Mouse (Mus musculus): Measurements from ENCODE around the gene Kcnk4.

Gene Kcnk4

GRCm38 (mm10) chr19:6934195-6934977 is at the start of gene Kcnk4:
Gene Kcnk4, minus strand, starts transcription at chr19:6934515.
- 9% methylated on average over 23 of the region's 23 CpGs for WGBS

- 64% methylated on average over 5 of the region's 5 CpGs for WGBS
Measured at GRCm38 (mm10) chr19:6983621-6984020, 49.3 kb upstream of the Kcnk4 start.

GRCm38 (mm10) chr19:6981465-6981864 is 47.1 kb upstream of the Kcnk4 start:
- WGBS = 81% methylated on average over 4 of the region's 4 CpGs

- WGBS = 2% methylated on average over 38 of the region's 38 CpGs
Measured at GRCm38 (mm10) chr19:6980381-6981093, 46.2 kb upstream of the Kcnk4 start, which contains the start of gene Fkbp2. Gene Fkbp2, minus strand, starts transcription at chr19:6980501.

GRCm38 (mm10) chr19:6979486-6980380 is 45.4 kb upstream of the Kcnk4 start:
- WGBS = under 1% methylated on average over 59 of the region's 59 CpGs

GRCm38 (mm10) chr19:6979001-6979479 is 44.7 kb upstream of the Kcnk4 start:
- 8% methylated on average over 11 of the region's 11 CpGs for WGBS

- WGBS = 31% methylated on average over 3 of the region's 3 CpGs
Measured at GRCm38 (mm10) chr19:6978639-6978974, 44.3 kb upstream of the Kcnk4 start.

GRCm38 (mm10) chr19:6977759-6978638 is 43.7 kb upstream of the Kcnk4 start:
- 60% methylated on average over 13 of the region's 13 CpGs for WGBS

- 3% methylated on average over 16 of the region's 16 CpGs for WGBS
Measured at GRCm38 (mm10) chr19:6975537-6976521, 41.5 kb upstream of the Kcnk4 start, which contains the start of gene Plcb3. Gene Plcb3, minus strand, starts transcription at chr19:6976470.

- 1% methylated on average over 73 of the region's 84 CpGs for WGBS
Measured at GRCm38 (mm10) chr19:6974211-6975205, 40.2 kb upstream of the Kcnk4 start, which contains the start of gene Ppp1r14b. Gene Ppp1r14b, plus strand, starts transcription at chr19:6974968.

- 33% methylated on average over 12 of the region's 12 CpGs for WGBS
Measured at GRCm38 (mm10) chr19:6973581-6974190, 39.4 kb upstream of the Kcnk4 start.

GRCm38 (mm10) chr19:6972247-6972917 is 38.1 kb upstream of the Kcnk4 start:
- WGBS = 90% methylated on average over 13 of the region's 13 CpGs

- 72% methylated on average over 6 of the region's 6 CpGs for WGBS
Measured at GRCm38 (mm10) chr19:6971644-6972043, 37.3 kb upstream of the Kcnk4 start.

GRCm38 (mm10) chr19:6970460-6971085 is 36.3 kb upstream of the Kcnk4 start:
- 29% methylated on average over 11 of the region's 11 CpGs for WGBS

- 2% methylated on average over 55 of the region's 55 CpGs for WGBS
Measured at GRCm38 (mm10) chr19:6969665-6970381, 35.5 kb upstream of the Kcnk4 start.

- WGBS = 9% methylated on average over 20 of the region's 20 CpGs
Measured at GRCm38 (mm10) chr19:6969291-6969664, 35.0 kb upstream of the Kcnk4 start.

Measured in cerebral cortex, adult 2 months (tissue).